Mouse (Mus musculus) liver, adult 2 months (tissue): Measurements from ENCODE around the gene Hhat. TPM values are rescaled to one million over a fixed set of nuclear protein-coding genes. Genes with fewer than 3 reads are reported as not detected.

Experiments used
- DNase-seq: peaks from one replicate; pipeline ENCODE4 v3.0.0-alpha.2; 2011; ENCODE audit warnings: low read depth, low spot score; ENCODE audit errors: extremely low read depth
- H3K27ac ChIP-seq: fragments of 200-500 bp; replicated peaks from 2 replicates; pipeline ENCODE4 v1.5.1; 2012; ENCODE audit warnings: low read depth, mild to moderate bottlenecking, control low read depth, inconsistent platforms, low read length; ENCODE audit not compliant: insufficient read depth
- H3K27me3 ChIP-seq: fragments of 200-500 bp; 2 replicates; pipeline ENCODE4 v1.6.1; 2012; ENCODE audit warnings: mild to moderate bottlenecking, moderate library complexity, low read length, inconsistent platforms; ENCODE audit not compliant: control insufficient read depth, insufficient read depth
- H3K36me3 ChIP-seq: fragments of 200-500 bp; 2 replicates; pipeline ENCODE4 v1.6.1; 2012; ENCODE audit warnings: low read length, inconsistent platforms; ENCODE audit not compliant: control insufficient read depth, insufficient read depth
- H3K4me1 ChIP-seq: fragments of 200-500 bp; 2 replicates; pipeline ENCODE4 v1.6.1; 2011; ENCODE audit warnings: low read length; ENCODE audit not compliant: control insufficient read depth, insufficient read depth
- H3K4me3 ChIP-seq: fragments of 200-500 bp; 2 replicates; pipeline ENCODE4 v1.5.1; 2011; ENCODE audit warnings: low read depth, mild to moderate bottlenecking, control low read depth, low read length, moderate library complexity; ENCODE audit not compliant: insufficient read depth
- H3K79me2 ChIP-seq: fragments of 200-500 bp; 2 replicates; pipeline ENCODE4 v1.6.1; 2012; ENCODE audit warnings: inconsistent platforms, mild to moderate bottlenecking, low read length, moderate library complexity; ENCODE audit not compliant: control insufficient read depth, insufficient read depth
- H3K9ac ChIP-seq: fragments of 200-500 bp; 2 replicates; pipeline ENCODE4 v1.6.1; 2012; ENCODE audit warnings: low read depth, mild to moderate bottlenecking, control low read depth, inconsistent platforms, low read length
- CTCF ChIP-seq: fragments of 200-500 bp; IDR thresholded peaks from 2 replicates; pipeline ENCODE4 v1.5.1; 2011; ENCODE audit warnings: low read depth, low read length, control low read depth
- POLR2A ChIP-seq: fragments of 200-500 bp; IDR thresholded peaks from 2 replicates; pipeline ENCODE4 v1.6.1; 2011; ENCODE audit warnings: low read length, control low read depth; ENCODE audit not compliant: insufficient read depth; ENCODE audit errors: extremely low read depth
- WGBS: fragments of 180-500 bp; shearing (Covaris S2); methylation state at CpG from one replicate; pipeline ENCODE4 v1.1.7; 2018; 5-methylcytosine and 5-hydroxymethylcytosine counted together
- polyA plus RNA-seq: library from polyadenylated mRNA; depleted of rRNA; stranded (reverse); fragments of >200 nt; gene quantifications from 2 replicates; pipeline ENCODE4 v1.2.3, GENCODE M21; 2012
- total RNA-seq: library from RNA; depleted of rRNA; stranded (reverse); fragments of >200 nt; gene quantifications from 2 replicates; pipeline ENCODE4 v1.2.3, GENCODE M21; 2014

Hhat gene
- total and polyA plus RNA-seq, 2 experiments: 1.9 to 2.1 TPM

- no peak overlapping the region for H3K4me3 ChIP-seq
- H3K36me3 ChIP-seq: no peaks in the 10 kb centered on the region
- WGBS: 95% methylated on average over 10 of the region's 10 CpGs
- peaks cover 3% of the 10 kb centered on the region; the same call in 1 of the 2 replicates for H3K4me1 ChIP-seq
- no peak overlapping the region for H3K9ac ChIP-seq
- H3K27ac ChIP-seq: no peak overlapping the region
- H3K27me3 ChIP-seq: no peaks in the 10 kb centered on the region
- no peaks in the 10 kb centered on the region for H3K79me2 ChIP-seq
- DNase-seq: no peak
- no peak for TF ChIP-seq POLR2A
- no peak for TF ChIP-seq CTCF
Observed at GRCm38 (mm10) chr1:192693644-192694043, 77.4 kb downstream of the Hhat start.

- peaks cover 3% of the 10 kb centered on the region; the same call in 1 of the 2 replicates for H3K4me1 ChIP-seq
- TF ChIP-seq CTCF: no peak
- no peak for TF ChIP-seq POLR2A
- no peak for DNase-seq
- no peak overlapping the region for H3K9ac ChIP-seq
- WGBS: 84% methylated on average over 7 of the region's 7 CpGs
- H3K27ac ChIP-seq: no peak overlapping the region
- H3K79me2 ChIP-seq: no peaks in the 10 kb centered on the region
- H3K4me3 ChIP-seq: no peak overlapping the region
- H3K36me3 ChIP-seq: no peaks in the 10 kb centered on the region
- no peaks in the 10 kb centered on the region for H3K27me3 ChIP-seq
Observed at GRCm38 (mm10) chr1:192692982-192693381, 78.0 kb downstream of the Hhat start.

DNA sequence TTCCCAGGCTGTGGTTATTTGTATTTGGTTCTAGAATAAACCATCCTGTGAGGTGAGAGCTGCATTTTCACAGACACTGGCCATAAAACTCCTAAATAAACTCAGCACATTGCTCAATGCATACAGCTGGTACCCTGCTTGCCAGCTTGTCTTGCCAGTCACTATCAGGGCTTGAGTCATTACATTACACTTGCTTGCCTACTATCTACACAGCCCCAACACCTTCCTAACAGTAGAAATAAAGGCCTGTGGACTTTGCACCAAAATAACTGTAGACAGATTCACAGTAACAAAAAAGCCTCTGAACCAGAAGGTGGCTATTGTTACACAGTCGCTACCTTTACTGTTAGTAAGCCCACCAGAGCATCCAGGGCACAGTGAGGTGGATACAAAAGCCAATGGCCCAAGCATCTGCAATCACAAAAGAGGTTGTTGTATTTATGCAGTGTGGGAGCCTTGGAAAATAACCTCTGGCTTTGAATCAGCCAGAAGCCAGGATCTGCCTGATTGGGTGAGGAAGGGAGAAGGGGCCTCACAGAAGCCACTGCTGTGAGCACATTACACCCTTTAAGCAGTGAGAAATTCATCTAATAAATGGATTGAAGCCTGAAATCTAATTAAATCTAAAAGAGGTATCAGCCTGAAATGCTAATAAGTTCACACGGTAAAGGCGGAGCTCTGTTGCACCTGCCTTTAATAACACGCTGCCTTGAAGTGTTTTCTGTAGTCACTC lies 88.6 kb downstream of the Hhat start:
- no peak overlapping the region for H3K4me3 ChIP-seq
- no peak overlapping the region for H3K9ac ChIP-seq
- H3K36me3 ChIP-seq: no peaks in the 10 kb centered on the region
- H3K4me1 ChIP-seq: no peaks in the 10 kb centered on the region
- TF ChIP-seq CTCF (no peak), POLR2A (no peak)
- H3K27me3 ChIP-seq: no peaks in the 10 kb centered on the region
- no peak overlapping the region for H3K27ac ChIP-seq
- no peak for DNase-seq
- H3K79me2 ChIP-seq: no peaks in the 10 kb centered on the region
- WGBS: 100% methylated on average over 4 of the region's 4 CpGs

- TF ChIP-seq POLR2A (no peak), CTCF (no peak)
- no peaks in the 10 kb centered on the region for H3K36me3 ChIP-seq
- no peaks in the 10 kb centered on the region for H3K27me3 ChIP-seq
- H3K4me3 ChIP-seq: no peak overlapping the region
- H3K27ac ChIP-seq: no peak overlapping the region
- WGBS: 95% methylated on average over 5 of the region's 5 CpGs
- no peaks in the 10 kb centered on the region for H3K79me2 ChIP-seq
- DNase-seq: no peak
- H3K4me1 ChIP-seq: no peaks in the 10 kb centered on the region
- H3K9ac ChIP-seq: no peak overlapping the region
Observed at GRCm38 (mm10) chr1:192677236-192677635, 93.8 kb downstream of the Hhat start.

GRCm38 (mm10) chr1:192663608-192664007 lies 107.4 kb downstream of the Hhat start:
- no peaks in the 10 kb centered on the region for H3K36me3 ChIP-seq
- H3K4me1 ChIP-seq: no peaks in the 10 kb centered on the region
- no peak overlapping the region for H3K9ac ChIP-seq
- no peak overlapping the region for H3K4me3 ChIP-seq
- no peaks in the 10 kb centered on the region for H3K27me3 ChIP-seq
- H3K79me2 ChIP-seq: no peaks in the 10 kb centered on the region
- no peak for TF ChIP-seq POLR2A
- no peak for TF ChIP-seq CTCF
- H3K27ac ChIP-seq: no peak overlapping the region
- WGBS: 84% methylated on average over 4 of the region's 4 CpGs
- no peak for DNase-seq

- DNase-seq: no peak
- no peaks in the 10 kb centered on the region for H3K79me2 ChIP-seq
- H3K4me1 ChIP-seq: no peaks in the 10 kb centered on the region
- WGBS: 83% methylated on average over 5 of the region's 5 CpGs
- H3K36me3 ChIP-seq: no peaks in the 10 kb centered on the region
- H3K27ac ChIP-seq: no peak overlapping the region
- TF ChIP-seq POLR2A: no peak
- no peak for TF ChIP-seq CTCF
- H3K27me3 ChIP-seq: no peaks in the 10 kb centered on the region
- no peak overlapping the region for H3K9ac ChIP-seq
- H3K4me3 ChIP-seq: no peak overlapping the region
Observed at GRCm38 (mm10) chr1:192663092-192663491, 107.9 kb downstream of the Hhat start.
